Mouse (Mus musculus) spleen, embryonic (tissue): ENCODE measurements around the gene Gm49450.
"Not testable (repeated sequence)": the region's sequence is repeated elsewhere in the genome, so short reads cannot be mapped to it uniquely, and the experiment has no call there.

ENCODE experiments used
- CTCF ChIA-PET: fragments of 350-600 bp; sonication (Branson Sonifier 250); formaldehyde crosslinking; loops from one replicate; lab custom pipeline; 2022; lab: Charles Lee

Gene Gm49450

DNA sequence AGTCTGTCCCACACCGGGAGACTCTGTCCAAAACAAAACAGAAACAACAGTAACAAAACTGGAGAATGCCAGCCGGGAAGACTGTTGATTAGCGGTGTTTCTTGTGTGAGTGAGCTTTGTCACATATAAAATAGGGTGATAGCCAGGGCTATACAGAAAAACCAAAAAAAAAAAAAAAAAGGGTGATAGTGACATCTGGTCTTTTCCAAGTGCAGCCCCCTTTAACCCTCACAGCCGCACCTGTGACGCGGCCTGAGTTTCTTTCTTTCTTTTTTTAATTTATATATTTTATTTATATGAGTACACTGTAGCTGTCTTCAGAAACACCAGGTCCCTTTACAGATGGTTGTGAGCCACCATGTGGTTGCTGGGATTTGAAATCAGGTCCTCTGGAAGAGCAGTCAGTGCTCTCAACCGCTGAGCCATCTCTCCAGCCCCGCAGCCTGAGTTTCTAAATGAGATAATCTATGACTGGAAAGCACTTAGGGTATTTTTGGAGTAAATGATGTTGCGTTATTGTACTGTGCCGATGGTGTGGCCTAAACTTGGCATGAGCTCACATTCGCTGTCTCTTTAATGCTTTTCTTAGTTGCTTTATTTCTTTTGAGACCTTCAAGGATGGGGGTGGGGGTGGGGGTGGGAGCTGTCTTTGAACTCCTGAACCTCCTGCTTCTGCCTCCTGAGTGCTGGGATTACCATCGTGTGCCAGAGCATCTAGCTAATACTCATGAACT, 32.8 kb upstream of the Gm49450 start:
- CTCF ChIA-PET = interaction anchor here (0.6 to 1.1 kb wide), 4 partner anchors 34 to 1812 kb away, joined by 3 to 8 read pairs (median 4); no protein-coding TSS in a partner anchor

DNA sequence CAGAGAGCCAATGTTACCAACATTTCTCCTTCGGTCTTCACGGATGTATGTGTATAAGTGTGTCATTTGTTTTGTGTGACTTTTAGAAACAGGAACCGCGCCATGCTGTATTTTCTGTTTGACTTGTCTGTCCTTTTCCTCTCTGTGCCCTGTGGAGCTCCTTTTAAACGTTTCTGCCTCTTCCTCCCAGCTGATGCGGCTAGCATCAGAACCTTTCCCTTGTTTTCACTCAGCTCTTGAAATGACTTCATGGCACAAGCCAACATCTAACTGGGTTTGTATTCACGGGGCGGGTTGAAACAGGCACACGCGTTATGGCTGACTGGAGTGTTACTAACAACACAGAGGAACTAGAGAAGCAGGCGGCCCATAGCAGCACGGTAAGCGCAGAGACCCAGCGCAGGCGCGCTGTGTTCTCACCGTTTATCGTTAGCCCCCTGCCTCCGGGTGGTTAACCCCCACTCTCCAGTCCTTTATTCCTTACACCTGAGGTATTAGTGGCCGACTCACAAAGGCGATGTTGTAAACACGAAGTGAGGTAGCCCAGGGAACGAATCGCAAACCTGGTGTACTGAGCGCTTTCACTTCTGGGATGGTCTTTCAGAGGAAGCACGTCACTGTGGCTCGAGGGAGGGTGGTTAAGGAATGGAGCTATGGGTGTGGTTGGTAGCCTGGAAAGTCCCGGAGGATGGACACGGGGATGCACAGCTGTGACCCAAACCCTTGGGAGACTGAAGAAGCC, 32.1 kb upstream of the Gm49450 start:
- CTCF ChIA-PET = interaction anchor here (0.6 to 1.1 kb wide), 3 partner anchors 33 to 50 kb away, joined by 3 to 8 read pairs (median 3); no protein-coding TSS in a partner anchor

DNA sequence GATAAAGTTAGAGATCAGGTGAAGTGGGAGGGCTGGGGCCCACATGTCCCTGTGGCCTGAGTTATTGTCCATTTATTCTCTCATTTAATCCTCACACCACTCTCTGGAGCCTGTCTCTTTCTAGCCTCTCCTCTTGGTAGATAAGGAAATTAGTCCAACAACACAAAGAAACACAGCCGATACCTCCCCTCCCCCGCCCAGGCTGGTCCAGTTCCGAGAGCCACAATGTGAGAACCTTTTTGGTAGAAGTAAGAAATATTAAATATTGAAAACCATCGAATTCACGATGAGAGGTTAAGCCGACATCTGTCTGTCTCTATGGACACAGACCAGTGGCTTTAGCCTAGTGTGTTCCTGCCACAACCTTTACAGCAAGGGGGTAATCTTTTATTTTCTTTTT, 31.3 kb upstream of the Gm49450 start:
- CTCF ChIA-PET = interaction anchor here (0.6 to 0.7 kb wide), 3 partner anchors 43 to 215 kb away, joined by 3 to 6 read pairs (median 5); no protein-coding TSS in a partner anchor

DNA sequence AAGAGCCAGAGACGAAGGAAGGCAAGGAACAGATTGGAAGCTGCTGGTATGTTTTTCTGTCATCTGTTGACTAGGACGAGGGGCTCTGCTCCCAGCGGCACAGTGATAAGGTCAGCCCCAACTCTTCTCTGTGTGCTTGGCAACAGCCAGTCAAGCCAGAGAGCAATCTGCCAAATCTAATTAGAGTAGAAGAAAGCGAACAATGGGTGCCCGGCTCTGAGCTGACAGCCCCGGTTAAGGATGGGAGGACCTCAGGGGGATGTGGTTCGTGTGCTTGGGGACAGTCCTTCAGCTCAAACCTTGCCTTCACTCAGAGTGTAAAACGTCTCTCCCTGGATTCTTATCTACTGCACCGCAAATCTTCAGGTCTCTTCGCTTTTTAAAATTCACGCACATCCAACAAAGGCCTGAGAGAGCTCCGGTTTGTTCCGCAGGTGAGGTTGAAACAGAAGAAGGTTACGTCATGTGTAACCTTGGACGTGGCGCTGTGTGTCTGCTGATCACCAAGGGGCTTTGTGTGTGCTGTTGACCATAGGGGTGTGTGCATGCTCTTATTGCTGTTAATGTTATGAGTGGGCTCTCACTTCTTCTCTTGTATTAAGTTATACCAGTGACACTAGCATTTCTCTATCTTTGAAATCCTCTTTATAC, 30.2 kb upstream of the Gm49450 start:
- CTCF ChIA-PET = interaction anchor here (0.5 kb wide), 1 partner anchor 151 kb away, joined by 7 read pairs; no protein-coding TSS in a partner anchor

DNA sequence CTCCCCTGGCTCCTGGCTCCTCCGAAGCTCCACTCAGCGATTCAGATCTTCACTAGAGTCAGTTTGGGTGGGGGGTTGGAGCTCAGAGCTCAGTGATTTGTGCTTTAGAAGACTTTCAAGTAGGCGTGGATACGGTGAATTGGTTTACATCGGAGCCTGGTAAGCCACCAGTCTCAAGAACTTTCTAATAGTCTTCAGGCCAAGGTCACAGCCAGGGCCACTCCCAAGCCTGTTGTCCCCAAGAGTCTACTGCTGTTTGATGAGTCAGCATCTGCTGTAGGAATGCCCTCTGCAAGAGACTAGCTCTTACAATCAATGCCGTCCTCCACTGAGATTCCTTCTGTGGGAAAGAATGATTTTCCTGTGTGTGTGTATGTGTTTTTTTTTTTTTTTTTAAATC, 28.7 kb upstream of the Gm49450 start:
- CTCF ChIA-PET = interaction anchor here (0.8 kb wide), 1 partner anchor 128 kb away, joined by 4 read pairs; no protein-coding TSS in a partner anchor

DNA sequence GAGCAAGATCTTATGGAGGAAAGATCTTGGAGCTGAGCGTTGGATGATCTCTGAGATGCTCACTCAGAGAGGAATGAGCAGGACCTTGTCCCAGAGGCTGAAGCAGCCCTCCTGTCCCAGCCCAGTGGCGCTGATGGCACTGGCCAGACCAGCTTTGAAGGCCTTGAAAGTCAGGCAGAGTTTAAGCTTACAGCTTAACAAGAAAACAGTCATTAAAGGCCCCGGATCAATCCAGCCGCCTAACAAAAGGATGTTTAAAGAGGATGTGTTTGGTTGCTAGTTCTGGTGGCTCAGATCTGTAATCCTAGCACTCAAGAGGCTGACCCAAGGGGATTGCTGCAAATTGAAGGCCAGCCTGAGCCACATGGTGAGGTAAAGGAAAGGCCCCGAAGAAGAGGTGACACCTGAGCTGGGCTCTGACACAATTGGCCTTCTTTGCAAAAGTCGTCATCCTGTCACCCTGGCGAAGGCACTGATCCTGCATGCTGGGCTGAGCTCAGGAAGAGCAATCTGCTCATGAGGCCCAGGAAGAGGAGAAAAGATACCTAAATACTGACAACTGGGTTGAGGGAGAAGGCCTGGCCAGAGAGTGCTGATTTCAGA, 26.8 kb upstream of the Gm49450 start:
- CTCF ChIA-PET = interaction anchor here (0.5 kb wide), 1 partner anchor 1557 kb away, joined by 4 read pairs; no protein-coding TSS in a partner anchor

DNA sequence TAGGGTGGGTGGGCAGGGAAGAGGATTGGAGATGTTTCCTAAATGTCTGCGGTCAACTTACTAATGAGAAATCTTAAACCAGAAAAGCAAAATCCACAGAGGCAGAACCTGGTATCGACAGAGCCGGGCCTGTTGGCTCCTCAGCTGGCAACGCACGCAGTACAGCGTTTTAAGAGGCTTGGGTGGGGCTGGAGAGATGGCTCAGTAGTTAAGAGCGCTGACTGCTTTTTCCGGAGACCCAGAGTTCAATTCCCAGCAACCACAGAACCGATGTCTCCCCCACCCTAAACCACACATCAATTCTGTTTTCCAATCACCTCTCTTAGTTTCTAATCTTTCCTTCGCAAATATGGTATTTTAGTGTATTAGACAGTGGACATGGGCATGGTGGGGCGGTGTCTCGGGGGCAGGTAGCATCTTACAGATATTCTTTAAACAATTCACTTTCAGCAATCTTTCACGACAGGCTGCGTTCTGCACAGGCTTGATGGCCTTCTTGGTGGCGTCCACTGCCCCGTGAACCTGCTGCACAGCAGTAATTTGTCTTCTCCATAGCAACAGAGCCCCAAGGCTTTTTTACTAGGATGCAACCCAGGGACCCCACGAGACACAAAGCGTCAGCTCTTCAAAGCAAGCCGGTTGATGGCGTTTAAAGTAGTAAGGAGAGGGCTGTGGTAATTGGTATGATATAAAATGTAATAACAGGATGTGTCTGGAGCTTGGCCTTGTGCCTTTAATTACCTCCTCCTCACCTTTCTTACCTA, 25.2 kb upstream of the Gm49450 start:
- CTCF ChIA-PET = no interaction called here

DNA sequence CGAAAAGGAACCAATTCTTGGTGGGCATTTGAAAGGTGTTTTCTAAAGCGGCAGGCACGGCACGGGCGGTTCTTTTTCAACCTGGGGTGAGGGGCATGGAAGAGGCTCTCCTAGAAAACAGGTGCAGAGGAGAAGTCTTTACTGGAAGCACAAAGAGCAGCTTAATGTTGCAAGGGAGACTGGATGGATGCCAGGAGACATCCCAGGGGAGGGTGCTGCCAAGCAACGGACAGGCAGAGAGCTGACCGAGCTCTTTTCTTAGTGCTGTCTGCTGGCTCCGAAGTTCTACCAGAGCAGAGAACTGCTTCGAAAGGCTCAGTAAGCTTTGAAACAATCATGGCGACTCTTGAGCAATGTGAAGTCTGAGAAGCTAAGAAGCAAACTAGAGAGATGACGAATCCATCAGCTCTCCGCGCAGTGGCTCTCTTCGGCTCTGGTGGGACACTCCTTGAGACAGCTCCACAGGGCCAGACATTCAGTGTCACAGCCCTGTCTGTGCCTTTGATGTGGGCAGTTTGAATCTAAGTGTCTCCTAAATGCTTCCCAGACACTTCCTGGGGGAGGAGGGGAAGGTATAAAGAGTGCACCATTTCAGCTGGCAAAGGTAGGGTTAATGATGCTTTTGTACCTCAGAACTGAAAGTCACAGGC, 24.5 kb upstream of the Gm49450 start:
- CTCF ChIA-PET = no interaction called here

DNA sequence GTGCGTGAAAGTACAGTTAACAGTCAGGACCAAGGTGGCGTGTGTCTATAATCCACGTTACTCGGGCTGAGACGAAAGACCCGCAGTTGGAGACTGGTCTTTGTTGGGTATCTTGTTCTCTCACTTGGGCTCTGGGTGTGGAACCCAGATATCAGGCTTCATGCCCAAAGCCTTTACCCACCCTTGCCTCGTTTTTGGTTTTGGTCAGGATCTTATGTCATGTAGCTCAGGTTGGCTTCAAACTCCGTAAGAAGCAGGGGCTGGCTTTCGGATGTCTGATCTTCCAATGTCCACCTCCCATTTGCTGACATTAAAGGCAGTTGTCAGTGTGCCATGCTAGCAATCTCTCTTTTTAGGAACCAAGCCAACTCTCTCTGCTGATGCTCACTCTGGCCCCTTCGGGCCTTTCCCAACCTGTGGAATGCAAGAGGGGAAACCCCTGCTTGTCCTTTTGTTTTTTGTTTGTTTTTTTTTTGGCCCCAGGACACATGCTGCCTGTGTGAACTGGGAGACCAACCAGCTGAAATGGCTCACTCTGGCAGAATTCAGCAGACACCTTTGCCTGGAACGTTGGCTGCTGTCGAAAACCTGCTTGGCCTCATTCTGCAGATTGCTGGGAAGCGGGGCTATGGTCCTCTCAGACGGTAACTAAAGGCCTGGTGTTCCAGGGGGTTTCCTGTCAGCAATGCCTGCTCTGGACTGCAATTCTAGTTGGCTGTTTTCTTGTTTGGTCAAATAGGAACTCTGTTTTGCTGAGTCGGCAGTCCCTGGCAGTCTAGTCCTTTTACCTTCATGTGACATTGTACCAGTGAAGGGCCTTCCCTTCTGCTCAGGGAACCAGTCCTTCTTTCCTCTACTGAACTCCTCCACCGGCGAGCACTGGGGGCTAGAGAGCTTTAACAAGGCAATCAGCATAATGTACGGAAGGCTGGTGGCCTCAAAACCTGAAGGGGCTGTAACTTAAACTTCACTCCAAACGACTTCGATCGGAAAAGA, 23.7 kb upstream of the Gm49450 start:
- CTCF ChIA-PET = no interaction called here

DNA sequence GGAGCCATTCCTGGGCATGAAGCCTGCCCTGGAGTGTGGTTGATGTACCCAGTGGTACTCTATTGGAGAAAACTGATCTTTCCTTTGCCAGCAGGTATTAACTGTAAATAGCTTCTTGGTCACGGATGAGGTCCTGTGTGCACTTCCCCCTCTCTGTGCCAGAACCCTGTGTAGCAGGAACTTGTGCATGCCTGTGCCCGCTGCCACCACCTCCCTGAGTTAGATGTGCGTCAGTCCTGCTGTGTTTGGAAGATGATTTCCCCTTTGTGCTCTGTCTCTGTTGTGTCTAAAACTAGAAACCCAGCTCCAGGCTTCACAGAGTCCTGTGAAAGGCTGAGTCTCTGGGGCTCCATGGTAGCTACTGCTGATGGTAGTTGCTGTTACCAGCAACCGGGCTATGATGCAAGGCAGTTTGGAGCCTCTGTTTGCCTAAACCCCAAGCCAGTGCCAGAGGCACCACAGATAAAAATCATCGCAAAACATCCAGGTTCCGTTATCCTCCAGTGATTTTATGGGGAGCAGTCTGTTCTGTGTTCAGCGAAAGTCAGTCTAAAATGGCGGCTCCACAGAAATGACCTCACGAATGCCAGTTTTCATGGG, 19.8 kb upstream of the Gm49450 start:
- CTCF ChIA-PET = interaction anchor here (0.5 kb wide), 1 partner anchor 182 kb away, joined by 3 read pairs; no protein-coding TSS in a partner anchor

DNA sequence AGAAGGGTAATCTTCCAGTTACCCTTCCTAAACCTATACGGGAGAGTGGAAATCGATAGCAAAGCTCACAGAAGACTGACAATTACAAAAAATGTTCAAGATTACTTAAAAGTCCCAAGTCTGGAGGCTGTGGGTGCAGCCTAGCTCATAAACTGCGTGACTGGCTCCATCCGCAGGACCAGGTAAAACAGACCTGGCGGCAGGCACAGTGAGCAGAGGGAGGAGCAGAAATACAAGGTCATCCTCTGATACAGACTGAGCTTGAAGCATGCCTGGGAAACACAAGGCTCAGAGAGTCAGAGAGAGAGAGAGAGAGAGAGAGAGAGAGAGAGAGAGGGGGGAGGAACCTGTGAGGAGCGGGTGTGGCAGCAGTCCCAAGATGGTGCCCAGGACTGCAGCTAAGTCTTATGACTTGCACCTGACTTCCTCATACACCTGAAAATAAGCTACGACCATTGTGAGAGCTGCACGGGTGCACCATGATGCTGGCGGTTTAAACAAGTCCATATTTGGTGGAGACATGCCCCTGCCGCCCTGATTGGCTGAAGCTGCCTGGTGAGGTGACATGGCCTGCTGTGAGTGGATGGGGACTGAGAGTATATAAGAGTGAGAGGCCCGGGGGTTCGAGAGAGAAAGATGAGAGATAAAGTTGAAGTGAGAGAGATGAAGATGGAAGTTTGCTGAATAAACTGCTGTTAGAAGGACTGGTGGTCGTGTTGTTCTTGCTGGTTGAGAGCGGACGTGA, 18.4 kb upstream of the Gm49450 start:
- CTCF ChIA-PET = not testable (repeated sequence)

DNA sequence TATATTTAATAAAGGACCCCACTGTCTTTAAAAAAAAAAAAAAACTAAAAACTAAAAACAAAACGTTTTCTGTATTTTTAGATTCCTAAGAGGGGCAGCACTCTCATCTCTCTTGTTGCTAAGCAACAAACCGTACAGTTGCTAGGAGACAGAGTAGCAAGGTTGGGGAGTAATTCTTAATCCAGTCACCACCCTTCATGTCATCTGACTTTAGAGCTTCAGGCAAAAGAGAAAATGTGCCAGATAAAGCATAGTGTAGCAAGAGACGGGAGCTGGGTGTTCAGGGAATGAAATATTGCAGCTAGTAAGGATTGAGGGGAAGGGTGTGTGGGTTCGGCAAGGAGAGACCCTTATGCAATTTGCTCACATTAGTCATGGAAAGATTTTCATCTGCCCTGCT, 17.8 kb upstream of the Gm49450 start:
- CTCF ChIA-PET = interaction anchor here (0.7 kb wide), 1 partner anchor 1651 kb away, joined by 7 read pairs; no protein-coding TSS in a partner anchor

DNA sequence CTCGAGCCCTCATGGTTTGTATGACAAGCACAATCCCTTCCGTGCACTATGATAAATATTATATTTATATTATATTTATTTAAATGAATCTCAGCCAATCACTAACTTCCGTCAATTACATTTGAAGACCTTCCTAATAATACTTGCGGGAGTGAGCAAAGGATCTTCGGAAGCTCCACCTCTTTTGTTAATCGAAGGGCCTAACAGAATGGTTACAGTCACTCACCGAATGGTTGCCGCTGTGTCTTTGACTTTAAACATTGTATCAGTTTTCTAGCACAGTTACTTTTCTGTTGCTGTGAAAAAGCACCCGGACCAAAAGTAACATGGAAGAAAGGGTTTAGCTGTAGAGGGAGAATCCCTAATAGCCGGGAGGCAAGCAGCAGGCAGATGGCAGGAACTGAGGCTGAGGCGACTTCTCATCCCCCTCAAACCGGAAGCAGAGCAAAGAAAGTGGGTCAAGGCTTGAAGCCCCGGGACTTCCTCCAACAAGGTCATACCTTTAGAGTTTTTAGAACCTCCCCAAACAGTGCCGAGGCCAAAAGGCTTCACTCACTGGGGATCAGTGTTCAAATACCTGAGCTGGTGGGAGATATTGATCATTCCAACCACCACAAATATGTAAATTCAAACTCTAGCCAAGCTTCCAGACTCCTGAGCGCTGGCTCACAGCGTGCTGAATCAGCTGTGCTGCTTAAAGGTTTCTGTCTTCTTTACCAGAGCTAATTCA, 16.2 kb upstream of the Gm49450 start:
- CTCF ChIA-PET = no interaction called here

DNA sequence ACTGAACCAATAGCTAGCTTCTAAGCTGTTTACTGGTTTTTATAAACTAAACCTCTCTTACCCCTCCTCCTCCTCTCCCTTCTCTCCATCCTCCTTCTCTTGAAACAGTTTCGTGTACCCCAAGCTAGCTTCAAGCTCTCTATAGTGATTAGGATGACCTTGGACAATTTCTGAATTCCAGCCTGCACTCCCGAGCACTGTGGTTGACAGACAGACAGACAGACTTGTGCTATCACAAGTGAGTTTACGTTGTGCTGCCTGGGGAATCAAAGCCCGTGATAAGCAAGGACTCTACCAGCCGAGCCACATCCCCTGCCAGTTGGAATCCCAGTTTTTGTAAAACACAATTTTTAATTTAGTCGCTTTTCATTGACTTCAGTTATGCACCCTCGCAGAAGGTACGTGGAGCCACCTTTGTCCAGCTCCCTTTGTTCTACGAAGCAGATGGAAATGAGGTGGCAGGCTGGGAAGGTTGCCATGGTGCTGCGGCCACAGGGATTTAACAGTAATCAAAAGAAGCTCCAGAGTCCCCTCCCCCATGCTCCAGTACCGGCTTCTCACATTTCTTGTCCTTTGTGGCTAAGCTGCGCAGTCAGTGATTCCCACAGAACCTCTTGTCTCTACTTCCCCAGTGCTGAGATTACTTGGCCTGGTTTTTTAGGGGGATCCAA, 15.5 kb upstream of the Gm49450 start:
- CTCF ChIA-PET = interaction anchor here (0.7 kb wide), 1 partner anchor 990 kb away, joined by 3 read pairs; no protein-coding TSS in a partner anchor

DNA sequence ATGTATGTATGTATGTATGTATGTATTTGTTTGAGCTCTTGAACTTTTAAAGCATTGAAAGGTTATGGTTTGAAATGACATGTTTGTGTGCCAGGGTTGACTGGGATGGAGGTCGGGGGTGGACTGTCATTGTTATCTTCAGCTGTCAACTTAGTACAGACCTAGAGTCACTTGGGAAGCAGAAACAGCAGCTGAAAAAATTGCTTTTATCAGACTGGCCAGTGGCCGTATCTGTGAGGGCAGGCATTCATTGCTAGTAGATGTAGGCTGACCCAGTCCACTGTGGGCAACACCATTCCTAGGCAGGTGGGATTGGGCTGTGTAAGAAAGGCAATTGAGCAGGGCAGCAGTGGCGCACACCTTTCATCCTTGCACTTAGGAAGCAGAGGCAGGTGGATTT, 6.2 kb upstream of the Gm49450 start:
- CTCF ChIA-PET = no interaction called here

DNA sequence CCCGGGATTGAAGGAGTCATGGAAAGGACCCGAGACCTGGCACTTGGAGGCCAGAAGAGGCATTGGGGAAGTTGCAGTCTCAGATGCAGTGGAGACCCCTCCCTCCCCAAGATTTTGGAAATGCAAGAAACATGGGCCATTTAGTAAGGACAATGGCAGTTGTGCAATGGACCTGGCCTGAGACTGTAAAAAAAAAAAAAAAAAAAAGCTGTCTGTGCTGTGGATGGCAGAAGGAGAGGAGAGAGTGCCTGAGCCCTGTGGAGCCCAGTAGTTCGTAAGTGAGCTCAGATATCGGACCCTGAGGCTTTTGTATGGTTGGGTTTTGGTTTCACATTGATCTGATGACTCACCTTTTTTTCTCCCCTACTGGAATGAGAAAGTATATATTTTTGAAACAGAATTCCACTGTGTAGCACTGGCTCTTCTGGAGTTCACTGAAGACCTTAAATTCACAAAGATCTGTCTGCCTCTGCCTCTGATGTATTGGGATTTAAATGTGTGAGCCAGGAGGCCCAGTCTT, 5.6 kb upstream of the Gm49450 start:
- CTCF ChIA-PET = no interaction called here
